Comparison of ENCODE assay signal across 13 mouse cellular contexts in genomic region chr6:117614386-117614785, GRCm38 (mm10).
DNase-seq lines count a peak whose midpoint lies in the region; ATAC-seq and TF ChIP-seq lines count a peak whose summit lies in the region.
"Had no signal": no experiment of that assay in that cellular context is flagged by ENCODE, and none has a peak within 500 bp of the region (broad histone marks: within the 10 kb centered on the region; RNA-seq: fewer than 3 reads in every experiment).

No protein-coding gene starts in this region.

- no peak overlapping the region for H3K9ac ChIP-seq in embryonic facial prominence, embryonic 14.5 days (ENCODE audit: low read depth, low read length)
- H3K9ac ChIP-seq in stomach, embryonic 14.5 days (replicated peaks; ENCODE audit: low read depth, low read length), result no peak overlapping the region
- no peak overlapping the region for H3K9ac ChIP-seq in liver, postnatal 0 days (replicated peaks)
- H3K9ac ChIP-seq: liver, embryonic 14.5 days; midbrain, embryonic 15.5 days had no signal

- no peak for ATAC-seq in embryonic facial prominence, embryonic 14.5 days (ENCODE audit: low read depth)
- no peak for ATAC-seq in stomach, embryonic 14.5 days (ENCODE audit: insufficient number of reproducible peaks, insufficient read depth, low FRiP score, low read depth)
- no peak for ATAC-seq in liver, postnatal 0 days
- ATAC-seq: midbrain, embryonic 15.5 days had no signal

- H3K9me3 ChIP-seq in embryonic facial prominence, embryonic 14.5 days (ENCODE audit: control insufficient read depth, low read length), result 0 out of 2 replicates have a peak, but pooled peaks cover 6% of the 10 kb centered on the region
- H3K9me3 ChIP-seq in stomach, embryonic 14.5 days (ENCODE audit: control insufficient read depth, low read depth, low read length), result no peaks in the 10 kb centered on the region
- no peaks in the 10 kb centered on the region for H3K9me3 ChIP-seq in liver, postnatal 0 days (ENCODE audit: low read length)
- H3K9me3 ChIP-seq: midbrain, embryonic 15.5 days had no signal

- no peak overlapping the region for H3K4me2 ChIP-seq in embryonic facial prominence, embryonic 14.5 days (ENCODE audit: low read depth, low read length)
- H3K4me2 ChIP-seq in stomach, embryonic 14.5 days (replicated peaks; ENCODE audit: low read depth, low read length), result no peak overlapping the region
- H3K4me2 ChIP-seq in liver, postnatal 0 days (ENCODE audit: low read depth, low read length), result no peak overlapping the region
- H3K4me2 ChIP-seq: midbrain, embryonic 15.5 days had no signal

- H3K4me1 ChIP-seq in embryonic facial prominence, embryonic 14.5 days (ENCODE audit: control insufficient read depth, insufficient read depth, low read length), result peaks cover 23% of the 10 kb centered on the region
- H3K4me1 ChIP-seq in stomach, embryonic 14.5 days (ENCODE audit: control insufficient read depth, insufficient read depth, low read length), result peaks cover 25% of the 10 kb centered on the region
- peaks cover 3% of the 10 kb centered on the region; the same call in 1 of the 2 replicates for H3K4me1 ChIP-seq in liver, postnatal 0 days (ENCODE audit: insufficient read depth)
- H3K4me1 ChIP-seq: midbrain, embryonic 15.5 days had no signal

- H3K27ac ChIP-seq in gastrocnemius, adult 2 months, result peak overlapping the region; percentile 8; the same call in 1 of the 2 replicates
- H3K27ac ChIP-seq in left cerebral cortex, adult 2 months, result peak overlapping the region; percentile 32
- peak overlapping the region; percentile 46 for H3K27ac ChIP-seq in embryonic facial prominence, embryonic 14.5 days (replicated peaks; ENCODE audit: low read depth, low read length)
- H3K27ac ChIP-seq in stomach, embryonic 14.5 days (ENCODE audit: low read length), result peak overlapping the region; percentile 74; the same call in 1 of the 2 replicates
- no peak overlapping the region for H3K27ac ChIP-seq in liver, postnatal 0 days (ENCODE audit: low read depth)
- H3K27ac ChIP-seq: heart, adult 2 months; liver, embryonic 14.5 days; midbrain, embryonic 15.5 days had no signal

- no peak for TF ChIP-seq CTCF in gastrocnemius, adult 2 months (IDR thresholded peaks at IDR 0.05)
- TF ChIP-seq CTCF in left cerebral cortex, adult 2 months (IDR thresholded peaks at IDR 0.05), result no peak
- TF ChIP-seq CTCF in liver, postnatal 0 days (IDR thresholded peaks at IDR 0.05; ENCODE audit: low read depth), result no peak

- no peaks in the 10 kb centered on the region for H3K27me3 ChIP-seq in embryonic facial prominence, embryonic 14.5 days (replicated peaks; ENCODE audit: control insufficient read depth, insufficient read depth, low read length)
- no peaks in the 10 kb centered on the region for H3K27me3 ChIP-seq in stomach, embryonic 14.5 days (ENCODE audit: control insufficient read depth, insufficient read depth, low read length)
- no peaks in the 10 kb centered on the region for H3K27me3 ChIP-seq in liver, postnatal 0 days (ENCODE audit: insufficient read depth, low read length)
- H3K27me3 ChIP-seq: midbrain, embryonic 15.5 days had no signal

- DNase-seq in gastrocnemius, adult 2 months, result no peak
- DNase-seq in gastrocnemius, postnatal 10 days, result no peak
- no peak for DNase-seq in left cerebral cortex, adult 2 months (ENCODE audit: extremely low spot score in 1 of 2, low spot score in 2 of 2)
- DNase-seq in left cerebral cortex, postnatal 36 days (ENCODE audit: low spot score in 2 of 2), result no peak
- no peak for DNase-seq in embryonic facial prominence, embryonic 14.5 days (ENCODE audit: low spot score)
- DNase-seq in liver, postnatal 0 days, result no peak
- DNase-seq in thymus, postnatal 25 days, result no peak
- DNase-seq: cerebellum, adult 11 months; right cerebral cortex, postnatal 4 days had no signal

- TF ChIP-seq EP300 in liver, postnatal 0 days (IDR thresholded peaks at IDR 0.05; ENCODE audit: low read depth), result no peak

- WGBS in embryonic facial prominence, embryonic 14.5 days, result 60% methylated on average over 6 of the region's 6 CpGs
- 64% methylated on average over 6 of the region's 6 CpGs for WGBS in stomach, embryonic 14.5 days
- WGBS in liver, postnatal 0 days (ENCODE audit: insufficient replicate concordance), result 77% methylated on average over 6 of the region's 6 CpGs

- H3K4me3 ChIP-seq in gastrocnemius, adult 2 months, result no peak overlapping the region
- H3K4me3 ChIP-seq in left cerebral cortex, adult 2 months, result no peak overlapping the region
- H3K4me3 ChIP-seq in embryonic facial prominence, embryonic 14.5 days (ENCODE audit: low read depth, low read length), result no peak overlapping the region
- no peak overlapping the region for H3K4me3 ChIP-seq in stomach, embryonic 14.5 days (ENCODE audit: low read depth, low read length)
- H3K4me3 ChIP-seq in liver, postnatal 0 days (ENCODE audit: low read depth, low read length), result no peak overlapping the region
- H3K4me3 ChIP-seq: heart, adult 2 months; midbrain, embryonic 15.5 days had no signal

- H3K36me3 ChIP-seq in embryonic facial prominence, embryonic 14.5 days (ENCODE audit: control insufficient read depth, insufficient read depth, low read length), result no peaks in the 10 kb centered on the region
- H3K36me3 ChIP-seq in stomach, embryonic 14.5 days (ENCODE audit: control insufficient read depth, insufficient read depth, low read length), result no peaks in the 10 kb centered on the region
- H3K36me3 ChIP-seq in liver, postnatal 0 days (replicated peaks; ENCODE audit: insufficient read depth, low read length), result no peaks in the 10 kb centered on the region
- H3K36me3 ChIP-seq: midbrain, embryonic 15.5 days had no signal

- intact Hi-C loops in gastrocnemius, adult 2 months (cut with DNase I), result no loop called here
- intact Hi-C loops in left cerebral cortex, adult 2 months (cut with DNase I), result no loop called here
- intact Hi-C loops in left cerebral cortex, postnatal 36 days (cut with DNase I), result no loop called here
